8 mouse cellular contexts compared by ENCODE assay signal in the genomic region with DNA sequence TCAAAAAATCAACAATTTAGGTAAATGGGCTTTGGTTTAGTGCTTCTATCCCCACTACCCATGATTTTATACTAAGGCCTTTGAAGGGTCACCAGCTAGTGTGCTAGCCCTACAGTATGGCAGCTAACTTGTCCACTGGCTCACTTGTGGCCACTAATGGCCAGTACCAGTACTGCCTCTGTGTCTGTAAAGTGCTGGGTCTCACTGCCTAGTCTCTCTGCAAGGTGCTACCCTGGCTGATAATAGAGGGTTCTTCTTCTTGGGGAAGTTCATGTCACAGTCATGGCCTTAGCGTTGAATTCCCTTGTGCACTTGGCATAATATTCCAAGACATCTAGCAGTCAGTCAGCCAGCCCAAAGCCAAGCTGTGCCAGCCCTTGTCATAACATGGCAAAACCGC. TPM values are rescaled to one million over a fixed set of nuclear protein-coding genes. Genes with fewer than 3 reads are reported as not detected.
A peak's percentile ranks its signal among the peaks of the same experiment; 100 is the strongest.
DNase-seq lines count a peak whose midpoint lies in the region; ATAC-seq lines count a peak whose summit lies in the region.

No protein-coding gene starts in this region.

- intact Hi-C loops in heart, postnatal 14 days (cut with DNase I) = loop anchor here (5.0 kb wide), 1 partner anchor 99 kb away; a partner anchor contains a TSS

- peak; percentile 24 to 37 for DNase-seq in heart, postnatal 14 days
- no peak for DNase-seq in heart, adult 11 months
- DNase-seq in CD4-positive helper T cell, adult 2 months (ENCODE audit: low read depth, low spot score) = peak; percentile 28
- DNase-seq in ZHBTc4 (ENCODE audit: low read depth, low spot score) = peak; percentile 55
- no peak for DNase-seq in urinary bladder, postnatal 10 days (ENCODE audit: low spot score)
- no peak for DNase-seq in layer of hippocampus, adult 18-20 months (ENCODE audit: low spot score in 2 of 2)

- peak; percentile 37 to 58; a peak in 1 of 4 replicates for ATAC-seq in hematopoietic stem cell, adult 5-6 weeks (replicated peaks in 1 of 2; ENCODE audit: insufficient read depth in 1 of 2, low FRiP score in 2 of 2, low TSS enrichment in 1 of 2, low read depth in 1 of 2, poor library complexity in 2 of 2, severe bottlenecking in 2 of 2)
- 0 out of 2 replicates have a peak, but pooled peaks have one; percentile 61 for ATAC-seq in monocyte, adult 5-6 weeks (replicated peaks; ENCODE audit: insufficient number of reproducible peaks, low FRiP score, low TSS enrichment, poor library complexity, severe bottlenecking)

RNA-seq across cellular contexts. Expression of a gene that starts 36.0 kb away (rescaled TPM):
- total RNA-seq in heart, postnatal 14 days (2021) = under 1 TPM; 0.45 to 0.56 TPM
- total RNA-seq in hematopoietic stem cell, adult 5-6 weeks (2017) = 0.55 TPM in 1 of 2 replicates, not detected in the other
- total RNA-seq in monocyte, adult 5-6 weeks (2017) = not detected in 3 replicates
- under 1 TPM; 0.64 to 0.76 TPM for total RNA-seq in layer of hippocampus, adult 18-20 months (2021)

Comparison
In these comparisons a context has a peak if more than half of its experiments do, and no peak if none do; other contexts are left out.
1. DNase-seq: peak in heart, postnatal 14 days (2 of 2), CD4-positive helper T cell, adult 2 months (single experiment) and ZHBTc4 (single experiment); none in heart, adult 11 months (single experiment), urinary bladder, postnatal 10 days (single experiment) and layer of hippocampus, adult 18-20 months (0 of 2).